Mouse (Mus musculus): ENCODE results near the gene Itgb6.

Gene Itgb6

GRCm38 (mm10) chr2:60722514-60722913, at the start of gene Itgb6:
TSS of gene Itgb6 (minus strand) at chr2:60722643.
- DNase-seq (ENCODE audit: low spot score) = no peak

DNA sequence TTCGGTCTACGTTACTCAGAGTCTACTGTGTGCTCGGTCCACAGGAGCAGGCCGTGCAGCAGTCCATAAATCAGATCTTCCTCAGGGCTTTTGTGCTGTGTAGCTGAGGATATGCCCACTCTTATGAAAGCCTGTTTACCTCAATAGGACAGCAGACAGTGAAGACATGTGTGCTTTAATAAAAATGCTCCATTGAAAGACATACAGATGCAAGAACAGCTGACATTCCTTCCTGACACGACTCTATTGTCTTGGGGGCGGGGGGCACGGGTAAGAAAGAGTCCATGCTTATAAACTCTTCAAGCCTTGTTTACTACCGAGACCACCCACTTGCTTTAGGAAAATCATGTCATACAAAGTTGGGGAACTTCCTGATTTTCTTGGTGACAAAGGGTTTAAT, 44.0 kb upstream of the Itgb6 start:
- DNase-seq (ENCODE audit: low spot score) = no peak

GRCm38 (mm10) chr2:60756218-60756617, 33.8 kb upstream of the Itgb6 start:
- no peak for DNase-seq (ENCODE audit: low spot score)

DNA sequence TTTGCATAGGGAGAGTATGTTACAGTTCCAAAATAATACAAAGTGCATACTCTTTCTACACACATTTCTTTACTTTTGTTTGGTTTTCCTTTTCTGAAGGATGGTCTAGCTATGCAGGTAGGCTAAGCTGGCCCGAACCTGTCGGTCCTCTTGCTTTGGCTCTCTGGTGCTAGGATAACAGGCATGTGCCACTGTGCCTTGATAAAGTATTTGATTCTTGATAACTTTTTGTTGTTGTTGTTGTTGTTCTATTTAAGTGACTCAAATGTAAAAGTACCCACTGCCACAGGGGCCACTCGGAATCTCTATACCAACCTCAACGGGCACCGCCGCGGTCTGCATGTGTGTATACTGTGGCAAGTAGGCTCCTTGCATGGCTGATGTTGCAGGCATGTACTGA, 32.7 kb upstream of the Itgb6 start:
- no peak for DNase-seq (ENCODE audit: low spot score)

- DNase-seq (ENCODE audit: low spot score) = no peak
Observed at GRCm38 (mm10) chr2:60751274-60751673, 28.8 kb upstream of the Itgb6 start.

DNA sequence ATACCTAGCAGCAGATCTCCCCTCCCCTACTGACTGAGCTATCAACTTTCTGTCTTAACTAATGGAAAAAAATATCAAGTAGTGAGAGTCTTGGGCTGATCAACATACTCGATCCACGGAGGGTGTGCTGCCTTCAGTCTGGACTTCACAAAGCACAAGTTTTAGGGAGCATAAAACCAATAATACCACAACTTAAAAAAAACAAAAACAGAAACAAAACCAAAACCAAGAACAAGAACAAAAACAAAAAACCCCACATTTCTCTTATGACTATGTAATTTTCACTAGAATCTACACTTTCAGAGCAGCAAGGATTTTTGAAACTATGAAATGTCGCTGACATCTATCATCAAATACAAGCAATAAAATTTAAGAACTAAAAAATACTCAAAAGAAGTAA, 28.1 kb upstream of the Itgb6 start:
- DNase-seq (ENCODE audit: low spot score) = no peak

GRCm38 (mm10) chr2:60748585-60748984, 26.1 kb upstream of the Itgb6 start:
- DNase-seq (ENCODE audit: low spot score) = no peak

GRCm38 (mm10) chr2:60747590-60747989, 25.1 kb upstream of the Itgb6 start:
- no peak for DNase-seq (ENCODE audit: low spot score)

GRCm38 (mm10) chr2:60744674-60745073, 22.2 kb upstream of the Itgb6 start:
- DNase-seq (ENCODE audit: low spot score) = no peak

- no peak for DNase-seq (ENCODE audit: low spot score)
Observed at GRCm38 (mm10) chr2:60739389-60740137, 17.1 kb upstream of the Itgb6 start.

- no peak for DNase-seq (ENCODE audit: low spot score)
Observed at GRCm38 (mm10) chr2:60730929-60731328, 8.5 kb upstream of the Itgb6 start.

DNA sequence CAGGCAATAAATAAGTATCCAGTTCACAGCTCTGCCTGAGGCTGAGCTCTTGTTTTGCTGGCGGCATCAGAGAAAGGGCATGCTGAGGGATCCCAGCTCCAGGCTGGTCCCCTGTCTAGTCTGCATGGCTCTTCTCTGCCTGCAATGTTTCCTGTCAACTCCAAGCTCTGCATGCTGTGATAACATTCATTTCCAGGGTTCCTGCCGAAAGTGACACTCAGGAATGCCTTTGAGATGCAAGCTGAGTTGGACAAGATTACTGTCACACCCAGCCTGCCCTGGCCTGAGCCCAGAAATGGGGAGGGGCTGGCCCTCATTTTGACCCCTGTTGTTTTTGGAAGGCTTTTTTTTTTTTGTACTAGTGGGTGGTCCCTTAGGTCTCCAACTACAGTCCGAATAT, 7.6 kb upstream of the Itgb6 start:
- DNase-seq (ENCODE audit: low spot score) = no peak

GRCm38 (mm10) chr2:60728902-60729585, 6.6 kb upstream of the Itgb6 start:
- no peak for DNase-seq (ENCODE audit: low spot score)

DNA sequence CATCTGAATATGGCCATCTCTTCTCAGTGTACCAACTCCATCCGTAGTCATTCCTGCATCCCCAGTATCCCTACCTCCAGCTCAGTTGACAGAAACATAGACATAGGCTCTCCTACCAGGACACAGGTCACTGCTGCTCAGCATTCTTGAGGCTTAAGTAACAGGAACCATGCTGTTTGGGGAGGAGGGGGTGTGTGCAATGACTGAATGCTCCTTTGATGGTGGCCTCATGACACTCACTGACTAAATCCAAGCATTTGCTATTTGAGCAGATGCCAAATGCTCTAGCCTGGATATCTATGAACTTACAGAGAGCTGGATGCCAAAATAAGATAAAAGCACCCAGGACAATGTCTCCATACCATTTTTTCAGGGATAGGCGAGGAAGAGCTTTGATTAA, 2.2 kb upstream of the Itgb6 start:
- DNase-seq (ENCODE audit: low spot score) = no peak

DNA sequence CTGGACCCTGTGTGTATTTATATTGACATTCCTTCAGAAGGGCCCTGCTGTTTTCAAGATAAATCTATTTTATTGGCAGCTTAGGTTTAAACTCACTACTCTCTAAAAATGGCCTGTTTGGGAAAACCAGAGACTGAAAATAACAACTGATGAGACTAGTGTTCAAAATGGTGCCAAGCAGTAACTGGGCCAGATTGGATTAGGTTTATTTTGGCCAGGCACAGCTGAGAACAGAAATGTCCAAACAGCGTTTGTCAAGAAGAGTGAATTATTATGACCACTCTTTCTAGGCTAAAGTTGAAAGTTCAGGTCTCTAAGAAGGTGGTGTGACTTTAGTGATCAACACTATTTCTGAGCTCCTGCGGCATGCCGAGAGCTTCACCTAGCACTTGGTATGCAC, 524 bp upstream of the Itgb6 start:
- no peak for DNase-seq (ENCODE audit: low spot score)

DNA sequence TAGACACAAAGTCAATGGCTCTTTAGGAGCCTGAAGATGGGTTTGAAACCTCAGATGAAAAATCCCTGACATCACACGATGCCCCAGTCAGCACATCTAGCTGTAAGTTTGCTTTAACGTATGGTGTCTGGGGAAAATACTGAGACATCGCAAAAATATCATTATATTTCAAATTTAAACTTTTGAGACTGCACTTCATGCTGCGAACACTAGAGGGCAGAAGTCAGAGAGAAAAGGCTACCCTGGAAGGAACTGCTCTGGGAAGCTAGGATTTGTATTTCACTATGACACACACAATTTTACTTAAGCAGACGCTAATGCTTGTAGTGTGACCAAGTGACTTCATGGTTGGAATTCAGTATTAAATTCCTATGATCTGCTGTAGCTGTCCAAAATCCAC, 1.5 kb downstream of the Itgb6 start:
- no peak for DNase-seq (ENCODE audit: low spot score)

DNA sequence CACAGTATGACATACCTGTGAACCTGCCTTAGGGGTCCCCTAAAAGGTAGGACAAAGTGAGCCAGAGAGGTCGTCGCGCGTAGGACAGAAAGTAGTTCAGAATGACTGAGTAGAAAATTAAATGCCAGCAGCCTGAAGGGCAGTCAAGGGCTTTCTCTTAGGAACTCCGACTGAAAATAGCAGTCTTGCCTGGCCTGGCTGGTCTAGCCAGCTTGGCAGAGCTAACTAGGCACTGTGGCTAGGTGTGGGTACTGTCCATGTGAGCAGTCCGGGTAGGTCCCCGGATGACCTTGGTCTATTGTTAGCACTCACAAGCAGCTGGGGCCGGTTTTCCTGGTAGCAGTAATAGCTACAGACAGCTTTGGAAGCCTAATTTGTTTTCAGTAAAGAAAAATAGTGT, 2.2 kb downstream of the Itgb6 start:
- DNase-seq (ENCODE audit: low spot score) = peak; percentile 32

DNA sequence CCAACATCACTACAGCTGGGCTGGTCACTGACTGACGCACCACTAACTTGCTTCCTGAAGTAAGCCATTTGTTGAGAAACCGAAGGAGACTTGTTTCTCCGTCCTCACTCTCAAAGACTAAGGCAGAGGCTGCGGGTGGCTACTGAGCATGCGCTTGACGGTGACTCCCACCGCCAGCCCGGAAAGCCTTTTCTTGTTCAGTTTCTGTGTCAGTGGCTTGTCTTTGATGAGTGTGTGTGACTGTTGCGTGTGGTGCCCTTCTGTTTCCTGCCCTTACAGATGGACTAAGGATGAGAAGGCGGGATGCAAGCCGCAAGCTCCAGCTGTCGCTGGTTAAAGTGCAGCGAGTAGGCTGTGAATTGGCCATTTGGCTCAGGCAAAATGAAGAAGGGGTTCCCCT, 5.1 kb downstream of the Itgb6 start:
- DNase-seq (ENCODE audit: low spot score) = no peak

DNA sequence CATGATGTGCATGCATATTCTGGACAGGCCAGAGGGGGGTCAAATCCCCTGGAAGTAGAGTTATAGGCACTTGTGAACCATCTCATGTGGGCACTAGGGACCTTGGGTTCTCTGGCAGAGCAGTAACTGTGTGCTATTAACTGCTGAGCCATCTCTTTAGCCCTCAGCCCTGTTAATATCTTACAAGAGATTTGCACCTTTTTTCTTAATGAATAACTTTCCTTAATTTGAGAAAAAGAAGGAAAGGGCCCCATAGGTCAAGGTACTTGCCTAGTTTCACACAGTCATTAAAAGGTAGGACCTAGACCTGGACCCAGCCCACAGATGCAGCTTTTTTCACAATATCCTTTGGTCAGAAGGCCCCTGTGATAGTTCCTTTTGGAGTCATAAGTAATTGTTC, 5.9 kb downstream of the Itgb6 start:
- DNase-seq (ENCODE audit: low spot score) = no peak

GRCm38 (mm10) chr2:60715771-60716170, 6.7 kb downstream of the Itgb6 start:
- DNase-seq (ENCODE audit: low spot score) = no peak

DNA sequence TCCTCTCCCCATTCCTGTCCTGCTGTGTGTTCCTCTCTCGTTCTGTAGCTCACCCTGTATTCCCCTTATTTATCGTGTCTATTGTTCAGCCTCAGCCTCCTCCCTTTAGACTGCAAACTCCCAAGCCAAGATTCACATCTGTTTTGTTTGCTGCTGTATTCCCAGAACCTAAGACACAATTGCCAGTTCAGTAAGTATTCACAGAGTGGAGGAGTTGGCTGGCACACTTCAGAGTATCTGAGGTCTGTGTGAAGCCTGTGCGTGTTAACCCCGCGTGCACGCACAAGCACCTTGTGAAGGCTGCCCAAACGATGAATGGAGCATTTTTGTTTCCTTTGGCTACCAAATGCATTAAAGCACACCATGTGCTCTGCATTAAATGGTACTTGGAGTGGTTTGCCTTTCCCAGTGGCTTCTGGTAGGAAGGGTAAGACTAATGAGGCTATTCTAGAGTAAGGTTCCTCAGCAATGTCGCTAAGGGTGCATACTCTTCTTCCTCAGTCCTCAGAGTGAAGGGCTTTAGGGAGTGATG, 7.4 kb downstream of the Itgb6 start:
- no peak for DNase-seq (ENCODE audit: low spot score)

- no peak for DNase-seq (ENCODE audit: low spot score)
Observed at GRCm38 (mm10) chr2:60714475-60714874, 8.0 kb downstream of the Itgb6 start.

DNA sequence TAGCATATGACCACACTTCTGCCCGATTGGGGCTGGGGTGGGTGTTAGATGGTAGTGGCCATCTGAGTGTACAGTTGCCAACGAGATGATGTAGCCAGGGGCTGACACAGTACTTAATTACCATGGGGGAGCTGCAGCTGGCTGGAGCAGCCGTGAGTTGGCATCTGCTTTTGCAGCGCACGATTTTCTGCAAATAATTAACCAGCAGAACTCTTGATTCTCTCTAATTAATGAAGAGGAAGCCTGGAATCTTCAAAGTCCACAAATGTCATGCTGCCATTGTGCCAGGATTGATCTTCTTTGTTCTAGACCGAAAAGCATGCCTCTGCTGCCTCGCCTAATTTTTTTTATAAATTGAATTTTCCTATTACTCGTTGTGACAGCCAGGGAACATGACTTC, 8.6 kb downstream of the Itgb6 start:
- no peak for DNase-seq (ENCODE audit: low spot score)

- no peak for DNase-seq (ENCODE audit: low spot score)
Observed at GRCm38 (mm10) chr2:60712891-60713290, 9.6 kb downstream of the Itgb6 start.

Data from ovary, adult 18-20 months (tissue).